Mouse (Mus musculus): ENCODE results near the gene D1Pas1. TPM values are rescaled to one million over a fixed set of nuclear protein-coding genes. Genes with fewer than 3 reads are reported as not detected.

D1Pas1 gene
- polyA plus RNA-seq, 1 experiment from 2014 or later = 0.10 TPM

DNA sequence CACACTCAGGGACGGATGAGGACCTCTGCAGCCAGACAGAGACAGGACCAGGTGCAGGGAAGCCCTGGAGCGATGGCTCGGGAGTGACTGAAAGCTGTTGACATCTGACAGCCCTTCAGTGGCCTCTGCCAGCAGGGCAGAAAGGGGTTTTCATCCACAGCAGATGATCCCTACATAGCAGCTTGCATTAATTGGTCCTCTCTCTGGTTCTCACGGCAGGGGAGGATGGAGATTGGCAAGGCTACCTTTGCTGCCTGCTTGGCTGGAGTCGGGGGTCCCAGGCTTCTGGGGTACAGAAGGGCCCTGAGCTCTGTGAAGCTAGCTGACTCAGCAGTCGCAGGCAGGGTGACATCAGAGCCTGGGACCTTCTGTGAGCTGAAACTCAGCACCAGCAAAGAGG lies 24.3 kb downstream of the D1Pas1 start:
- Histone ChIP-seq H3K4me1 (peaks cover 5% of the 10 kb centered on the region; the same call in 1 of the 2 replicates), H3K4me3 (no peak overlapping the region), H3K9ac (no peak overlapping the region), H3K9me3 (replicated peaks) (0 out of 2 replicates have a peak, but pooled peaks cover 6% of the 10 kb centered on the region), H3K36me3 (no peaks in the 10 kb centered on the region), H3K4me2 (replicated peaks) (no peak overlapping the region), H3K27ac (no peak overlapping the region), H3K27me3 (no peaks in the 10 kb centered on the region)
- no peak for ATAC-seq (ENCODE audit: low FRiP score)
- WGBS = 45% methylated on average over 6 of the region's 6 CpGs

DNA sequence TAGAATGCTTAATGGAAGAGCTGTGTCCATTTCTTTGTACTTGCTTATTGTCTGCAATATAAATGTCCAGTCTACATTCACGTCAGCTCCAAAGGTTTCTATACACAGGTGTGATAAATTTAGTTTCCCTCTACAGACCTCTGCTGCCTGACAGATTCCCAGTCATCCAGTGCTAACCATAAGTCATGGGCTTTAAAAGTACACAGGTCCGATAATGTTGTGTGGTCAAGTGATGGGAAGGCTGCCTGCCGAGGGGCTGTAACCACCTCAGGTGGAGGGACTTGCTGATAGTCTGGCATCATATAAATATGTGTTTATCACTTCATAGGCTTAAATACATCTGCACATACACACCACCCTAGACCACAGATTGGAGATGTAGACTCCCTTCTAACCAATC lies 24.9 kb downstream of the D1Pas1 start:
- ATAC-seq (ENCODE audit: low FRiP score) = no peak
- 91% methylated on average over 3 of the region's 3 CpGs for WGBS
- H3K27me3 ChIP-seq = no peaks in the 10 kb centered on the region
- no peak overlapping the region for H3K9ac ChIP-seq
- H3K9me3 ChIP-seq (replicated peaks) = 0 out of 2 replicates have a peak, but pooled peaks cover 6% of the 10 kb centered on the region
- H3K27ac ChIP-seq = no peak overlapping the region
- H3K4me1 ChIP-seq = peaks cover 5% of the 10 kb centered on the region; the same call in 1 of the 2 replicates
- no peak overlapping the region for H3K4me2 ChIP-seq (replicated peaks)
- no peak overlapping the region for H3K4me3 ChIP-seq
- H3K36me3 ChIP-seq = no peaks in the 10 kb centered on the region

- ATAC-seq (ENCODE audit: low FRiP score) = peak; percentile 38; the same call in 1 of the 2 replicates
- Histone ChIP-seq H3K4me2 (replicated peaks) (no peak overlapping the region), H3K9ac (no peak overlapping the region), H3K27ac (no peak overlapping the region), H3K4me1 (peaks cover 4% of the 10 kb centered on the region), H3K27me3 (no peaks in the 10 kb centered on the region), H3K36me3 (no peaks in the 10 kb centered on the region), H3K4me3 (no peak overlapping the region), H3K9me3 (replicated peaks) (0 out of 2 replicates have a peak, but pooled peaks cover 2% of the 10 kb centered on the region)
- WGBS = 59% methylated on average over 21 of the region's 21 CpGs
Observed at GRCm38 (mm10) chr1:186997596-186998304, 30.5 kb downstream of the D1Pas1 start.

DNA sequence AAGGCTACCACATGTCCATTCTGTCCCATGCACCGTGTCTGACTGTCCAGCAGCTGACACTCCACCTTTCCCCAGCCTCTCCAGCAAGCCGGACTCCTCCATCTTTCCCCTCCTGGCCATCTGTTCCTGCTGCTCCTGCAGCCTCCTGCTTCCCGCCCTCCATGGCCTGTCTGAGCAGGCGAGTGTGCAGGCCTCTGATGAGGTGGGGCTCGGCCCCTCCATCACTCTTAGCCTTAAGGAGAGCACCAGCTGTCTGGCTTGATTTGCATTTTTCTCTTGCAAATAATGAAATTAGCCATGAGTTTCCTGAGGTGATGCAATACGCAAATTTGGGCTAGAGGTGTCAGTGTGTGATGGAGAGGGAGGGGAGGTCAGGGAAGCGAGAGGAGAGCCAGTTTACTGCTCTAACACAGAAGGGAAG lies 36.2 kb downstream of the D1Pas1 start:
- ATAC-seq (ENCODE audit: low FRiP score) = peak; percentile 83
- no peaks in the 10 kb centered on the region for H3K36me3 ChIP-seq
- no peak overlapping the region for H3K4me2 ChIP-seq (replicated peaks)
- H3K9ac ChIP-seq = no peak overlapping the region
- WGBS = 36% methylated on average over 7 of the region's 7 CpGs
- peaks cover 7% of the 10 kb centered on the region; the same call in 1 of the 2 replicates for H3K4me1 ChIP-seq
- peak overlapping the region; percentile 25; the same call in 1 of the 2 replicates for H3K27ac ChIP-seq
- H3K27me3 ChIP-seq = no peaks in the 10 kb centered on the region
- no peak overlapping the region for H3K4me3 ChIP-seq
- H3K9me3 ChIP-seq (replicated peaks) = no peaks in the 10 kb centered on the region

DNA sequence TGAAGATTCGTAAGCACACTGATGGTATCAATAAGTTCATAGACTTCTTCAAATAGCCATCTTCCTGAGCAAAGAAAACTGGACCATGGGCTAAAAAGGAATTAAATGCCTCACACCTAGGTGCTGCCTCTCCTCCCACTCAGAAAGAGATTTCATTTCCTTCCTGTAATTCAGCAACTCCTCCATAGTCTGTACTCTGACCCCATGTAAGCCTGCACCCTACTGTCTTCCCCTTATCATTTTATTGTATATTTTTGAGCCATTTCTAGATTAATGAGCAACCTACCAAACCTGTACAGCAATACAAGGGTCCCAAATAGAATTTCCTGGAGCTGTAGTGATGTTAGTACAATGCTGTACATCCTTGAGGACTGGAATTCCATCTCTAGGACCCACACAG lies 37.1 kb downstream of the D1Pas1 start:
- Histone ChIP-seq H3K27me3 (no peaks in the 10 kb centered on the region), H3K36me3 (no peaks in the 10 kb centered on the region), H3K27ac (no peak overlapping the region), H3K9ac (no peak overlapping the region), H3K4me1 (peaks cover 7% of the 10 kb centered on the region; the same call in 1 of the 2 replicates), H3K4me3 (no peak overlapping the region), H3K9me3 (replicated peaks) (no peaks in the 10 kb centered on the region), H3K4me2 (replicated peaks) (no peak overlapping the region)
- ATAC-seq (ENCODE audit: low FRiP score) = no peak
- WGBS = 94% methylated on average over 1 of the region's 1 CpGs

GRCm38 (mm10) chr1:187006227-187006925 lies 39.2 kb downstream of the D1Pas1 start:
- H3K9ac ChIP-seq = no peak overlapping the region
- H3K4me2 ChIP-seq (replicated peaks) = no peak overlapping the region
- H3K4me1 ChIP-seq = peaks cover 7% of the 10 kb centered on the region; the same call in 1 of the 2 replicates
- H3K4me3 ChIP-seq = no peak overlapping the region
- WGBS = 87% methylated on average over 14 of the region's 14 CpGs
- no peak overlapping the region for H3K27ac ChIP-seq
- H3K27me3 ChIP-seq = no peaks in the 10 kb centered on the region
- ATAC-seq (ENCODE audit: low FRiP score) = no peak
- H3K36me3 ChIP-seq = no peaks in the 10 kb centered on the region
- H3K9me3 ChIP-seq (replicated peaks) = no peaks in the 10 kb centered on the region

DNA sequence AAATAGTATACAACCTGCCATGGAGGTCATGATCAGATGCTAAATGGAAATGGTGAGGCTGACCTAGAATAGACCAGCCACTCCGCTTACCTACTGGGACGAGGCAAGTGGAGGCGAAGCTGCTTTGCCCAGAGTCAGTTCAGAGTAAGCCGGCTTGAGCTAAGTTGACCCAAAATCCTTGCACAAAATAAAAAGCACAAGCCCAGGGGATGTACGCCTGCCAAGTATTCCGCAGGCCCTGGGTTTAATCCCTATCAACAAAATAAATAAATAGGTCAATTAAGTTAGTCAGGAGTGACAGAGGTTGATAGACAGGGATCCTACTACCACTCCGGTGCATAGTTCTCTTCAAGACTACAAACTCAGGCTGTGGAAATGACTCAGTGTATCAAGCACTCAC lies 41.0 kb downstream of the D1Pas1 start:
- ATAC-seq (ENCODE audit: low FRiP score) = no peak
- 94% methylated on average over 7 of the region's 7 CpGs for WGBS

GRCm38 (mm10) chr1:187010071-187010470 lies 42.9 kb downstream of the D1Pas1 start:
- Histone ChIP-seq H3K27ac (no peak overlapping the region), H3K27me3 (no peaks in the 10 kb centered on the region), H3K4me2 (replicated peaks) (no peak overlapping the region), H3K4me1 (0 out of 2 replicates have a peak, but pooled peaks cover 4% of the 10 kb centered on the region), H3K9me3 (replicated peaks) (no peaks in the 10 kb centered on the region), H3K9ac (no peak overlapping the region), H3K4me3 (no peak overlapping the region), H3K36me3 (no peaks in the 10 kb centered on the region)
- no peak for ATAC-seq (ENCODE audit: low FRiP score)
- WGBS = 63% methylated on average over 11 of the region's 11 CpGs

More for the DNA sequence above, 41.0 kb downstream of the D1Pas1 start:
- Histone ChIP-seq H3K27ac (no peak overlapping the region), H3K9ac (no peak overlapping the region), H3K9me3 (replicated peaks) (no peaks in the 10 kb centered on the region), H3K4me3 (no peak overlapping the region), H3K36me3 (no peaks in the 10 kb centered on the region), H3K4me2 (replicated peaks) (no peak overlapping the region), H3K27me3 (no peaks in the 10 kb centered on the region), H3K4me1 (peaks cover 9% of the 10 kb centered on the region; the same call in 1 of the 2 replicates)

- no peaks in the 10 kb centered on the region for H3K9me3 ChIP-seq (replicated peaks)
- H3K36me3 ChIP-seq = no peaks in the 10 kb centered on the region
- no peak overlapping the region for H3K4me2 ChIP-seq (replicated peaks)
- H3K27ac ChIP-seq = no peak overlapping the region
- H3K4me3 ChIP-seq = no peak overlapping the region
- H3K4me1 ChIP-seq = 0 out of 2 replicates have a peak, but pooled peaks cover 4% of the 10 kb centered on the region
- 81% methylated on average over 4 of the region's 4 CpGs for WGBS
- H3K9ac ChIP-seq = no peak overlapping the region
- ATAC-seq (ENCODE audit: low FRiP score) = no peak
- no peaks in the 10 kb centered on the region for H3K27me3 ChIP-seq
Observed at GRCm38 (mm10) chr1:187011601-187012000, 44.4 kb downstream of the D1Pas1 start.

DNA sequence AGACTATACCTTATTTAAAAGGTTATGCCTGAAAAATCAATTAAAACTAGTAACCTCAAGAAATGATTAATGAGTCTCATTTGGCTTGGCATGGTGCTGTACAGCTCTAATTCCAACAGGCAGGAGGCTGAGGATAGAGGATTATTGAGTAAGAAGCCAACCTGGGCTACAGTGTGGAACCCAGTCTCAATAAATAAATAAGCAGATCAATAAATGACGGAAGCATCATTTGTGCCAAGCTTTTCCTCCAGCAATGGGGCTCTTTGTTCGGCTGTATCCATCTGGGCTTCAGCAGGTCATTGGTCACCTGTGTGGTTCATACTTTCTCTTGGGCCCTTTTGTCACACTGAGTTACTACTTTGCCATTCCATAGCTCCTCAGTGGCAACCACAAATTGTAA lies 46.9 kb downstream of the D1Pas1 start:
- Histone ChIP-seq H3K27ac (no peak overlapping the region), H3K4me1 (0 out of 2 replicates have a peak, but pooled peaks cover 4% of the 10 kb centered on the region), H3K36me3 (no peaks in the 10 kb centered on the region), H3K27me3 (no peaks in the 10 kb centered on the region), H3K4me2 (replicated peaks) (no peak overlapping the region), H3K9ac (no peak overlapping the region), H3K9me3 (replicated peaks) (no peaks in the 10 kb centered on the region), H3K4me3 (no peak overlapping the region)
- 93% methylated on average over 2 of the region's 2 CpGs for WGBS
- ATAC-seq (ENCODE audit: low FRiP score) = no peak

DNA sequence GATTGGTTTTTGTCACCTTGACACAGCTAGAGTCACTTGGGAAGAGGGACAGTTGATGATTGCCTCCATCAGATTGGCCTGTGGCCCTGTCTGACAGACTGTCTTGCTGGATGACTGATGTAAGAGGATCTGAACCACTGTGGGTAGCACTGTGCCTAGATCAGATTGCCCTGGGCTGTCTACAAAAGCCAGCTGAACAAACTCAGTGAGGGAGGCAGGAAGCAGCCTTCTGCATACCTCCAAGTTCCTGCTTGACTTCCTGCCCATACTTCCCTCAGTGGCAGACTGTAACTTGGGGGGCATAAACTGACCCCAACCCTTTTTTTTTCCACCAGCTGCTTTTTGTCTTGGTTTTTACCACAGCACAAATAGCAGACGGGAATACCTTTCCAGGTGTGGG lies 48.5 kb downstream of the D1Pas1 start:
- H3K4me3 ChIP-seq = no peak overlapping the region
- no peaks in the 10 kb centered on the region for H3K27me3 ChIP-seq
- H3K4me1 ChIP-seq = 0 out of 2 replicates have a peak, but pooled peaks cover 4% of the 10 kb centered on the region
- no peaks in the 10 kb centered on the region for H3K36me3 ChIP-seq
- H3K9ac ChIP-seq = no peak overlapping the region
- ATAC-seq (ENCODE audit: low FRiP score) = no peak
- H3K9me3 ChIP-seq (replicated peaks) = no peaks in the 10 kb centered on the region
- no peak overlapping the region for H3K4me2 ChIP-seq (replicated peaks)
- WGBS = 75% methylated on average over 1 of the region's 1 CpGs
- H3K27ac ChIP-seq = no peak overlapping the region

DNA sequence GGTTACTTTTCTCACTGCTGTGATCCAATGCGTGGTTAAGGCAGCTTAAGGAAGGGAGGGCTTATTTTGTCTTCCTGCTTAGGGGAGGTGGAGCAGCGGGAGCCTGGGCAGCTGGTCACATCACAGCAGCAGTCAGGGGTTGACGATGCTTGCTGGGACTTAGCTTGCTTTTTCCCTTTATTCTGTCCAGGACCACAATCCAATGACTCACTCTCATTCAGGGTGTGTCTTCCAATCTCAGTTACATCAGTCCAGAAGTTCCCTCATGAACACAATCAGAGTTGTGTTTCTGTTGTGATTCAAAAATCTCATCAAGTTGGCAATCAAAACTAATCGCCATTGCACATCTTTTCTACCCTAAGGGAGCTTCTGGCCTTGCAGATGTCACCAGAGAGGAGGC lies 48.9 kb downstream of the D1Pas1 start:
- Histone ChIP-seq H3K4me1 (0 out of 2 replicates have a peak, but pooled peaks cover 4% of the 10 kb centered on the region), H3K27ac (no peak overlapping the region)
- 53% methylated on average over 4 of the region's 4 CpGs for WGBS

More for the DNA sequence above, 48.9 kb downstream of the D1Pas1 start:
- Histone ChIP-seq H3K4me3 (no peak overlapping the region), H3K9ac (no peak overlapping the region), H3K36me3 (no peaks in the 10 kb centered on the region), H3K4me2 (replicated peaks) (no peak overlapping the region), H3K27me3 (no peaks in the 10 kb centered on the region), H3K9me3 (replicated peaks) (no peaks in the 10 kb centered on the region)
- no peak for ATAC-seq (ENCODE audit: low FRiP score)
